Mouse (Mus musculus): ENCODE data around the gene Clic1.

The Clic1 gene

DNA sequence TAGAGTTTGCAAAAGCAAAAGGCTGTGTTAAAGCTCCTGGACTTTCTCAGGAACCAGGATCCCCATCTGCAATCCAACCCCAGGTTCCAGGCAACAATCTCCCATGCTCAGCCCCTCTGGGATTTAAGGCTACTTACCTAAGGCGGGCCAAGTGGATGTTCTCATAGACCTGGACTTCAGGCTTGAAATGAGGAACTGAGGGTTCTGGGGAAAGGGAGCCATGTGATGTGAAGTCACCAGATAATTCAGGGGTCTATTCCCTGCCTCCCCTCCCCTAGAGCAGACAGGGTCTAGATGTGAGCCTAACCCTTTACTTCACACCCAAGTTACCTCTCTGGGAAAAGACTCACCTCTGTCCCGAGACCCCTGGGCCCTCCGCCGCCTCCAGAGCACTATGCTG, 30.9 kb downstream of the Clic1 start:
- in situ Hi-C loops (cut with MboI; ENCODE audit: unreplicated experiment in 2 of 2), result loop anchor here in 1 of 2 experiments (25.0 kb wide), 1 partner anchor 218 kb away; the partner anchor contains the start of genes Cfb, Nelfe and Skiv2l

DNA sequence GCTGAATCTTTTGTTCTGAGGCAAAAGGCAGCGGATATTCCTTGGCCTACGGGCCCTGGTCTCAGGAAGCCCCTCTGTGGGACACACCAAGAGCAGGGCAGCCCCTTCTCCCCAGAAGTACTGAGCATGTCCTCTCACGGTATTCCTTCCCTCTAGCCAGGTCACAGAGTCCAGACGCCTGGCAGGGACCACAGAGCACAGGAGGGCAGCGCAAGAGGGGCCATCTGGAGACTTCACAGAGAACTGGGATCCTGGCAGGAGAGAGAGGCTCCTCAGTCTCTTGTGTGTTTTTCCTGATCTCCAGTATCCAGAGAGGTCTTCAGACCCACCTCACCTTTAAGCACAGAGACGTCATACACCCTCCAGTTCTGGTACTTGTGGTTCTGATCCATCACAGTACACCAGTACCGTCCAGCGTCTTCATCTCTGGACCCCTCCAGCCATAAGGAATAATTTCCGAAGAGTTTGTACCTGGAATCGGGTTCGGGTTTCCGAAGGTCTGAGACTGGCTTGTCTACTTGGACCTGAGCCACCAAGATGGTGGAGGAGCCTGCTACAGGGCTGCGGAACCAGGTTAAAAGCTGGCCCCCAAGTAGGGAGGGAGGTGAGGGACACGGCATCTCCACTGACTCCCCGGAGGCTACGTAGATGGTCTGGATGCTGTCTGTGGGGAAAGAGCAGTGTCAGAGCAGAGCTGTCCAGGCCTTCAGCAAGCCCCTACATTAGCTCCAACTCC, 33.2 kb downstream of the Clic1 start:
- in situ Hi-C loops (cut with MboI; ENCODE audit: unreplicated experiment in 2 of 2), result loop anchor here in 1 of 2 experiments (25.0 kb wide), 1 partner anchor 221 kb away; the partner anchor contains the start of genes Cfb, Nelfe and Skiv2l

DNA sequence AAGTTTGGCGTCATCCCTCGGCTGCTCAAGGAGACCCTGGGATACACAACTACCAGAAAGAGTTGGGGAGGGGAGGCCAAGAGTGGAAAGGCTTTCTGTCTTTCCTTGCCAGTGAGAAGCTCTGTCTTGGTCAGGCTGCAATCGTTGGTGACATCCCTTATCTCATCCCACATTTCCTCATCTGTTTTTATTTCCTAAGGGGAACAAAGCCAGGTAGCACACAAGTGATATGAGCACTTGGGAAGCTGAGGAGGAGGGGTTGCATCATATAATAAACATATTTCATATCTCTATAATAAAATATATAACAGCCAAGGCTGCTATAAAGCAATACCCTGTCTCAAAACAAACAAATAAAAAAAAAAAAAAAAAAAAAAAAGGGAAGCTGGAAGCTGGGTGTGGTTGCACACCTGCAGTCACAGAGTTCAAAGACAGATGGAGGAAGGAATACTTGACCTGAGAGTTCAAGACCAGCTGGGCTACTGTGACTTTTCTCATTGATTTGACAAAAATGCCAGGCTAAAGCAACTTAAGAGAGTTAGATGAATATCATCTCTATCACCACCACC, 34.2 kb downstream of the Clic1 start:
- in situ Hi-C loops (cut with MboI; ENCODE audit: unreplicated experiment in 2 of 2), result loop anchor here in 1 of 2 experiments (25.0 kb wide), 1 partner anchor 222 kb away; the partner anchor contains the start of genes Cfb, Nelfe and Skiv2l

DNA sequence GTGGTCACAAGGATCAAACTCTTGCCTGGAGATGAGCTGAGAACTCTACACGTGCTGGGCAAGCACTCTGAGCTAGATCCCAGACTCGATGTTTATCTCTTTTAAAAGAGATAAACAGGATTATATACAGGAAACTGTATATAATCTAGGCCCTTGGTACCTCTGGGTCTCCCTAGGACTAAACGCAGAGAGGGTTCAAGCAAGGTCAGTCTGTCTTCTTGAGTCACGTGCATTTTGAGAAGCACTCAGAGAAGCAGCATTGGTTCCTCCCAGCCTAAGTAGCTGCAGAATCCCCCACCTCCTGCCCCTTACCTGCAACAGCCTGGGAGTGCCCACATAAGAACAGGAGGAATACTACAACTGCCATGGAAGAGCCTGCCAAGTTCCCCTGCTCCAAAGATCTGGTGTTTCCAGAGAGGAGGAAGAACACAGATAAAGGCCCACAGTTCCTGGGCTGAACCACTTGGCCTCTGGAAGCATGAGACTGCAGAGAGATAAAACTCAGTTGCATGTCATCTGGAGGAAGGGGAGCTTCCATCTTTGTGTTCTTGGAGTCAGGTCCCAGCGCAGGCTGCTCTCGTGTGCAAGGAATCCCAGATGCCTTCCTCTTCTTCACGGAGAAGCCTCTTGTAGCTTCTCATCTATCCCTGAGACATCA, 35.6 kb downstream of the Clic1 start, which contains the start of gene Ly6g6f:
Ly6g6f (minus strand) TSS at position 403 of the 658 bp plus-strand sequence.
- in situ Hi-C loops (cut with MboI; ENCODE audit: unreplicated experiment in 2 of 2), result loop anchor here in 1 of 2 experiments (25.0 kb wide), 1 partner anchor 223 kb away; the partner anchor contains the start of genes Cfb, Nelfe and Skiv2l

DNA sequence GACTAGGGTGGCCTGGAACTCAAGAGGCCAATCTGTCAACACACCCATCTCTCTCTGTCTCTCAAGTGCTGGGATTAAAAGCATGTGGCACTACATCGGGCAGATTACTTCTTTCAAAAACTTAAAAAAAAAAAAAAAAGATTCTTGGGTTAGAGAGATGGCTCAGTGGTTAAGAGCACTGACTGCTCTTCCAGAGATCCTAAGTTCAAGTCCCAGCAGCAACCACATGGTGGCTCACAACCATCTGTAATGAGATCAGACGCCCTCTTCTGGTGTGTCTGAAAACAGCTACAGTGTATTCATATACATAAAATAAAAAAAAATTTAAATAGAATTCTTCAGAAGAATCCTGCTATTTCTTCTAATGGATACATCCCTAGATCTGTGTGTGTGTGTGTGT, 38.4 kb downstream of the Clic1 start:
- in situ Hi-C loops (cut with MboI; ENCODE audit: unreplicated experiment in 2 of 2), result loop anchor here in 1 of 2 experiments (25.0 kb wide), 1 partner anchor 226 kb away; the partner anchor contains the start of genes Cfb, Nelfe and Skiv2l

DNA sequence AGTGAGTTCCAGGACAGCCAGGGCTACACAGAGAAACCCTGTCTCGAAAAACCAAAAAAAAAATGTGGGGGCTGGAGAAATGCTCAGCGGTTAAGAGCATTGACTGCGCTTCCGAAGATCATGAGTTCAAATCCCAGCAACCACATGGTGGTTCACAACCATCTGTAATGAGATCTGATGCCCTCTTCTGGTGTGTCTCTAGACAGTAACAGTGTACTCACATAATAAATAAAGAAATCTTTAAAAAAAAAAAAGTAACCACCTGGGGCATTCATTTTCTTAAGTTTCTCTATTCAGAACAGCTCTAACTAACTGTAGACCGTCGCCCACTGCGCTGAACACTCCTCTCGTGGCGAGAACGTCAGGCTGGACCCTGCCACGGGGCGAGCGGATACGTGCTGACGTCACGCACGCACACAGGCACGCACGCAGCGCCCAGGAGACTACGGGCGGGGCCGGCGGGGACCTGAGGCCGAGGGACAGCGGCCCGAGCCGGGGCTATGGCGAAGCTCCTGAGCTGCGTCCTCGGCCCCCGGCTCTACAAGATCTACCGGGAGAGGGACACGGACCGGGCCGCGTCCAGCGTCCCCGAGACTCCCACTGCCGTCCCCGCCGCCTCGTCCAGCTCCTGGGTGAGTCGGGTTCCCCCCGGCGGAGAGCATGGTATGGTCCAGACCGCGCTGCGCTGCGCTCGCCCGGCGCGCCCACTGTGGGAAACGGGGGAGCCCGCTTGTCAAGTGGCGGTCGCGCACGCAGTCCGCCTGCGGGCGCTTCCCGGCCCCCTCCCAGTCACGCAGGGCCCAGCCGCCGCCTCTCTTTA, 39.3 kb downstream of the Clic1 start, which contains the start of gene Abhd16a:
Abhd16a (plus strand) TSS at position 439 of the 820 bp plus-strand sequence.
- in situ Hi-C loops (cut with MboI; ENCODE audit: unreplicated experiment in 2 of 2), result loop anchor here in 1 of 2 experiments (25.0 kb wide), 1 partner anchor 227 kb away; the partner anchor contains the start of genes Cfb, Nelfe and Skiv2l

DNA sequence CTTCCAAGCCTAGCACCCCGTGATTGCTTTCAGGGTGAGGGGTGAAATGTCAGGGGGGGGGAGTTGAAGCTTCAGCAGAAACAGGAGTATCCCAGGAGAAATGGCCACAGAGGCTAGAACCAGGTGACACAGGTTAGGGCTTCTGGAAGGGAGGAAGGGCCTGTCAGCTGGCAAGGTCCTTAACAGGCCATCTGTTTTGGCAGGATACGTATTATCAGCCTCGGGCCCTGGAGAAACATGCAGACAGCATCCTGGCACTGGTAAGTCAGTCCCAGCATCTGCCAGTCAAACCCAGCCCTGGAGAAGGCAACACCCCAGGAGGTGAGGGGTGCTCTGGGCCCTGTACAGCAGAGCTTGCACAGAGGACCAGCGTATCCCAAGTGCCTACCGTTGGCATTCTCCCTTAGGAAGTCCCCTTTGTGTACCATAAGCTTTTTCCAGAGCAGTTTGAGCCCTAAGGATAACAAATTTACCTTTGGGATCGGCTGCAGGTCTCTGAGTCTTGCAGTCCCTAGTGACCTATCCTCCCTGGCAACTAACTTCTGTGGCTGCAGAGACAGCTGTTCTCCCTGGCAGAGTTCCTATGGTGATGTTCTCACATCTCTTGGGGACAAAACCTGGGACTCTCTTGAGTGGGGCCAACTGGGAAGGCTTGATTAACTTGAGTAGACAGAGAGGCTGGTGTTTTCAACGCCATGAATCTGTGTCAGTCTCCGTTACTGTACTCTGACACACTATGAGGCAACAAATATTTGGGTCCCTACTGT, 40.6 kb downstream of the Clic1 start:
- in situ Hi-C loops (cut with MboI; ENCODE audit: unreplicated experiment in 2 of 2), result loop anchor here in 1 of 2 experiments (25.0 kb wide), 1 partner anchor 228 kb away; the partner anchor contains the start of genes Cfb, Nelfe and Skiv2l

DNA sequence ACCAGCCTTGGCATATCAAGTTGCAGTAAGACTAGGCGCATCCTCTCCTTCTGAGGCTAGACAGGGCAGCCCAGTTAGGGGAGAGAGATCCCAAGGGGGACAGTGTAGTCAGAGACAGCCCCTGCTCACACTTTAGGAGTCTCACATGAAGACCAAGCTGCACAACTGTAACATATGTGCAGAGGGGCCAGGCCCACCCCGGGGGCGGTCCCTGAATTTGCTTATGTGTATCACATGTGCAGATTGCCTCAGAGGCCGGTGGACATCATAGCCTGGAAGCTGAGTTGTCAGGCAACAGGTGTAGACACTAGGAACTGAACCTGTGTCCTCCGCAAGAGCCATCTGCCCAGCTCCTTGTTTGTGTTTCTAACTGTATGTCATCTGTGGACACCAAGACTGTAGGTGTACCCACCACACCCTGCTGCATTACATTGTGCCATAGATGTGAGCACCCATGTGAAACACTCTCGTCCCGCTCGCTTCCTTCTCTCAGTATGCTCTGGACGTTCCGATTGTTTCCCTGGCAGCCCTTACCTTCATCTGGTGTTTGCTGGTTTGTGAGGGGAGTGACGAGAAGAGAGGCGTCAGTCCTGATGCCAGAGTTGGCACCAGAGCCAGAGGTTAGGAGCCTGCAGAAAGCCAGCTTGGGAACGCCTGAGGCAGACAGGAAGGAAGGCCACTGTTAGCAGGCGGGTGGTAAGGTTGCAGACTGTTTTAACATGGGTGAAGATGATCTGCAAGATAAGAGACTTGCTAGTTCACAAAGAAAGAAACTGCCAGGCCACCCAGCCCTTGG, 42.8 kb downstream of the Clic1 start:
- in situ Hi-C loops (cut with MboI; ENCODE audit: unreplicated experiment in 2 of 2), result loop anchor here in 1 of 2 experiments (25.0 kb wide), 1 partner anchor 230 kb away; the partner anchor contains the start of genes Cfb, Nelfe and Skiv2l

DNA sequence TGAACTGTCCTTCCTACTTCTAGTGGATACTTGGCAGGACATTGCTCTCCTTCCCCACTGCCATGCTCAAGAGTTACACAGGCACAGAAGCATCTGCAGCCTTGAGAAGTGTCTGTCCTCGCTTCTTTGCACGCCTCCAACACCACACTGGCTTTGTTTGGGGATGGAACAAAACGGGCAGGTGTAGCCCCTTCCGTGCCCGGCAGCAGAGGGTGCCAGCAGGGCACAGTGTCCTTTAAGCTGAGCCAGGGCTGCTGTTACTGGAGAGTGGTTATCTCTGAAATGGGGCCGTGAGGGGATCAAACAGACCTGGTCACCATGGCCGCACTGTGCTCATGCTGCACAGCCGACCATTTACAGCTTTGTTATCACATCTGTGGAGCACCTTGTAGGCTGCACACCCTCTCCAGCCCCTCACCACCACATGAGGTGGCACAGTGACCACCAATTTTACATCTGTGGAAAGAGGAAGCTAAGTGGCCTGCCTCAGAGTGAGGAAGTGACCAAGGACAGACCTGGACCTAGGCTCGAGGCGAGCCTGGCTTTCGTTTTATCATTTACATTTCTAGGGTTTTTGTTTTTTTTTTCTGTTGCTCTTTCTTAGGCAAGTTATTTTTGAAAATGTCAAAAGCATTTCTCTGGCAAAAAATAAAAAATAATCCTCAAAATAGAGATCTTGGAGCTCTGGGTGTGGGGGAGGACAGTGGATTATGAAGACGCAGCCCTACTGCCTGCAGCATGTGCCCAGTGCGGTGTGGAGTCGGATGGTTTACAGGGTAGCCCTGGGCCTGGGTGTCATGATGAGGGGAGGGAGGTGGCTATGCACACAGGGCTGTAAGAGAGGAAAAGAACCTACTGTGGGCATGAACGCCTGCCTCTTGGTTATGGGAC, 45.0 kb downstream of the Clic1 start:
- in situ Hi-C loops (cut with MboI; ENCODE audit: unreplicated experiment in 2 of 2), result loop anchor here in 1 of 2 experiments (25.0 kb wide), 1 partner anchor 232 kb away; the partner anchor contains the start of genes Cfb, Nelfe and Skiv2l

DNA sequence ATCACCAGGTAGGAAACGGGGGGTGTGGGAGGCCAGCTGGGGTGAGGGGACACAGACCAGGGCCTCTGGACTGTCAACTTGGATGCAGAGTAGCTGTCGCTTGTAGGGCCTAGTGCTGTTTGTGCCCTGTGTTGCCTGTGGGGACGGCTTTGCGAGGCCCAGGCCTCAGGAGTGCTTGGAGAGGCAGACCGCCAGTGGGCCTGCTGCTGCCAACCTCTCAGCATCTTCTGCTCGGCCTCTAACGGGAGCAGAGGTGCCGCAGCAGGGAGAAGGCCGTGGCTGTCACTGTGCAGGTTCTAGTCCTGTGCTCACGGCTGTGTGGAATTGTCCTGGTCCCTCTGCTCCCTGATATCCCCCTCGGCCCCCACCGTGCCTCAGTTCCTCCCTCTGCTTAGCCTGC, 46.8 kb downstream of the Clic1 start:
- in situ Hi-C loops (cut with MboI; ENCODE audit: unreplicated experiment in 2 of 2), result loop anchor here in 1 of 2 experiments (25.0 kb wide), 1 partner anchor 234 kb away; the partner anchor contains the start of genes Cfb, Nelfe and Skiv2l

DNA sequence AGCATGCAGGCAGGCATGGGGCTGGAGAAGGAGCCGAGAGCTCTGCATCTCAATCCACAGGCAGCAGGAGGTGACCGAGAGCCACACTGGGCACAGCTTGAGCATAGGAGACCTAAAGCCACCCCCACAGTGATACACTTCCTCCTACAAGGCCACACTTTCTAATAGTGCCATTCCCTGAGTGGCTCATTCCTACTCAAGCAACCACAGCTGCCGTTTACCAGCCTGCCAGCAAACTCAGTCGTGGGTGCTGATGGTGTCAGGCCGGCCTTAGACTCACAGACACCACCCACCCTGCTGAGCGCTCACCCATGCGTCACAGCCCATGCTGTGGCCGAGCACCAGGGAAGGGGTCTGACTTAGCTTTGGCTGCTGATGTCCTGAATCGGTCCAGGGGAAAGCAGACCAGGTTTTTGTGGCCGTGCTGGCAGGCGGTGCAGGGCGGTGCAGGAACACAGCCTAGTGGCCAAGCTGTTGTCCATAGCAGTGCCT, 47.4 kb downstream of the Clic1 start:
- in situ Hi-C loops (cut with MboI; ENCODE audit: unreplicated experiment in 2 of 2), result loop anchor here in 1 of 2 experiments (25.0 kb wide), 1 partner anchor 235 kb away; the partner anchor contains the start of genes Cfb, Nelfe and Skiv2l

DNA sequence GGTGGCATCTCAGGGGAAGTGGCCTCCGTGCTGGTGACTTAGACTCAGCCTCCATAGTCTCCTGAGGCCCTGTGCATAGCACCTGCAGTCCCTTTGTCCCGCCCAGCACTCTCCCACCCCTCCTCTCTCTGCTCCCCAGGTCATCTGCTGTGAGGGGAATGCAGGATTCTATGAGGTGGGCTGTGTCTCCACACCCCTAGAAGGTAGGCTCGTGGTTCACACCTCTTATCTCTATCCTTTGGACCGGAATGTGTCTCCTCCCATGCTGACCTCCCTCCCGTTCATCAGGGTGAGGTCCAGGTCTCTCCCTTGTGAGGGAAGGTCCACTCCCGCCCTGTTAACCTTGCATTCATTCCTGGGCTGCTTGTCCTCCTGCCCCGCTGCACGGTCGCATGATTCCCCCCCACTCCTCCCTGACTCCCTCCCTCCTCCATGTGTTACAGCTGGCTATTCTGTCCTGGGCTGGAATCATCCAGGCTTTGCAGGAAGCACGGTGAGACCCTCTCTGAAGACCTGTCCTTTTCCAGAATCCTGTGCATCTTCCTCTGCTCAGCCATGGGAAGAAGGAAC, 50.5 kb downstream of the Clic1 start:
- in situ Hi-C loops (cut with MboI; ENCODE audit: unreplicated experiment in 2 of 2), result loop anchor here in 1 of 2 experiments (10.0 kb wide), 1 partner anchor 75 kb away; the partner anchor contains the start of gene Sapcd1

DNA sequence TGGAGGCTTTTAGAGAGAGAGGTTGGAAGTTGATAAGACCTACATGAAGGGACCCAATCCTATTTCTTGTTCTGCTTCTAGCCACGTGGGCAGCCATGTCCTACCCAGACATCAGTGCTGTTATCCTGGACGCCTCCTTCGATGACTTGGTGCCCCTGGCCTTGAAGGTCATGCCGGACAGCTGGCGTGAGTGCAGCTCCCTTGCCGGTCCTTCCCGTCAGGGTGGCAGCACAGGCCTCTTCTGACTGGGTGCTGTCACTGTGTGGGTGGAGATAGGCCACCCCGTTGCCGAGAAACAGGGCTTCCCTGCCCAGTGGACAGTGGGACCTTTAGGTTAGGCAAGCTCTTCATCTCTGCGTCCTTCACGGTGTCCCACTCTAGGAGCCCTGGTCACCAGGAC, 51.4 kb downstream of the Clic1 start:
- in situ Hi-C loops (cut with MboI; ENCODE audit: unreplicated experiment in 2 of 2), result loop anchor here in 1 of 2 experiments (10.0 kb wide), 1 partner anchor 76 kb away; the partner anchor contains the start of gene Sapcd1

DNA sequence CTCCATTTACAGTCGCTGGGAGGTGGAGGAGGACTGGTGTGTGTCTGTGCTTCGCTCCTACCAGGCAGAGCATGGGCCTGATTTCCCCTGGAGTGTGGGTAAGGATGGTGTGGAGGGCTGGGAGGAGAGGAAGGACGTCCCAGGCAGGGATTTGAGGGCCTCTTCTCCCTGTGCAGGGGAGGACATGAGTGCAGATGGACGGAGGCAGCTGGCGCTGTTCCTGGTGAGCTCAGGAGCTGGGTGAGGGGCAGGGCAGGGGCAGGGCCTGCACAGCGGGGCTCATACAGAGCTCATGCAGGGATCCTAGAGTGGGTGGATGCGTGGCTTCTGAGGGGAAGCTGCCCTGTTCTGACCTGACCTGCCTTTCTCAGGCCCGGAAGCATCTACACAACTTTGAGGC, 52.5 kb downstream of the Clic1 start:
- in situ Hi-C loops (cut with MboI; ENCODE audit: unreplicated experiment in 2 of 2), result loop anchor here in 1 of 2 experiments (10.0 kb wide), 1 partner anchor 77 kb away; the partner anchor contains the start of gene Sapcd1

DNA sequence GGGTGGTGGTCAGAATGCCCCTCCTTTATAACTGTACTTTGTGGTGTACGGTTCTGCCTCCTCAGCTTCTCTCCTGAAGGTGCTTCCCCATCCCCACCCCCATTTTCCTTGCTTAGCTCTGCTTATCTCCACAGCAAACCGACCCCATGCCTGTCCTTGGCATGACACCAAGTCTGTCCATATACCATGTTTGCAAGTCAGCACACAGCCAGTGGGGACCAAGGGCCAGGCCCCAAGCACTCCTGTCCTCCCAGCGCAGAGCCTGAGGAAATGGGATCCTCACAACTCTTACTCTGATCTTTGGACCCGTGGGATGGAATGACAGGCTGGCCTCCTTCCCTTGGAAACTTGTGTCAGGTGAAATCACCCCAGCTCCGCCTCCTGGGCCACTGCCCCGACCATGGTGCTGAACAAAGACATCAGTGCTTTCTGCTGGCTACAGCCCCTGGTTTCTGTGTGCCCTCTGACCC, 53.5 kb downstream of the Clic1 start:
- in situ Hi-C loops (cut with MboI; ENCODE audit: unreplicated experiment in 2 of 2), result loop anchor here in 1 of 2 experiments (10.0 kb wide), 1 partner anchor 78 kb away; the partner anchor contains the start of gene Sapcd1

DNA sequence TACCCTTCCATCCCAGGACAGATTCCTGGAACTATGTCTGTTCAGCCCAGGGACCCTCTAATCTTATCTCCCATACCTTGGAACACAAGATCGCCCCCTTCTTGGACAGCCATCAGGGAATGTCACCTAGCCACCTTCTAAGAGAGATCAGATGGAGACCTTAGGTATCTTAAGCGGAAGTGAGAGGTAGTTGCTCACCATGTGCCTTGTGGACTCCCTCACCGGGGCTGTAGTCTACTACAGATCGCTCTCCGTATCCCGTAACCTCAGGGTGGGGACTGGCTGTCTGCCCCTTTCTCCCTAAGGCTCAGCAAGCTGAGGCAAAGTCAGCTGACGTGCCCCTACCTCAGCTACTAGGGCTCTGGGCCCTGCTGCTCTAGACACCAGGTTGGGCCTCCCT, 54.3 kb downstream of the Clic1 start:
- in situ Hi-C loops (cut with MboI; ENCODE audit: unreplicated experiment in 2 of 2), result loop anchor here in 1 of 2 experiments (10.0 kb wide), 1 partner anchor 79 kb away; the partner anchor contains the start of gene Sapcd1
